Mouse (Mus musculus) 416B (cell line): ENCODE measurements around the gene Dock2.

Source experiments
- DNase-seq: peaks from one replicate; pipeline ENCODE4 v3.0.0; 2011; ENCODE audit warnings: low read depth

Dock2 gene

GRCm38 (mm10) chr11:34290265-34290664 lies 493.4 kb downstream of the Dock2 start:
- DNase-seq = no peak

GRCm38 (mm10) chr11:34284124-34284808 lies 499.4 kb downstream of the Dock2 start:
- DNase-seq = no peak

GRCm38 (mm10) chr11:34277047-34277445 lies 506.6 kb downstream of the Dock2 start:
- DNase-seq = no peak

GRCm38 (mm10) chr11:34276363-34277046 lies 507.2 kb downstream of the Dock2 start:
- DNase-seq = no peak

- peak; percentile 46 for DNase-seq
Measured at GRCm38 (mm10) chr11:34275941-34276340, 507.8 kb downstream of the Dock2 start.

- no peak for DNase-seq
Measured at GRCm38 (mm10) chr11:34272016-34272415, 511.7 kb downstream of the Dock2 start.

- DNase-seq = no peak
Measured at GRCm38 (mm10) chr11:34264099-34264498, 519.6 kb downstream of the Dock2 start.

- DNase-seq = no peak
Measured at GRCm38 (mm10) chr11:34258849-34259469, 524.7 kb downstream of the Dock2 start.

GRCm38 (mm10) chr11:34257548-34258189 lies 526.0 kb downstream of the Dock2 start:
- DNase-seq = no peak

- no peak for DNase-seq
Measured at GRCm38 (mm10) chr11:34242979-34243378, 540.7 kb downstream of the Dock2 start.

GRCm38 (mm10) chr11:34240252-34240651 lies 543.4 kb downstream of the Dock2 start:
- peak; percentile 80 for DNase-seq

GRCm38 (mm10) chr11:34239691-34240090 lies 544.0 kb downstream of the Dock2 start:
- DNase-seq = peak; percentile 67

- no peak for DNase-seq
Measured at GRCm38 (mm10) chr11:34236885-34237284, 546.8 kb downstream of the Dock2 start.

GRCm38 (mm10) chr11:34236091-34236759 lies 547.5 kb downstream of the Dock2 start:
- peak; percentile 62 for DNase-seq

GRCm38 (mm10) chr11:34228758-34229364 lies 554.8 kb downstream of the Dock2 start:
- DNase-seq = peak; percentile 44

GRCm38 (mm10) chr11:34227180-34227579 lies 556.5 kb downstream of the Dock2 start:
- DNase-seq = peak; percentile 39

GRCm38 (mm10) chr11:34220596-34220995 lies 563.1 kb downstream of the Dock2 start:
- peak; percentile 43 for DNase-seq

GRCm38 (mm10) chr11:34212853-34213252 lies 570.8 kb downstream of the Dock2 start:
- DNase-seq = peak; percentile 77

GRCm38 (mm10) chr11:34207989-34208388 lies 575.7 kb downstream of the Dock2 start, which contains the start of gene Foxi1:
TSS of gene Foxi1 (minus strand) at chr11:34208089.
- no peak for DNase-seq

GRCm38 (mm10) chr11:34202769-34203168 lies 580.9 kb downstream of the Dock2 start:
- no peak for DNase-seq

GRCm38 (mm10) chr11:34195142-34195541 lies 588.5 kb downstream of the Dock2 start:
- DNase-seq = no peak
